9 mouse cellular contexts compared by ENCODE assay signal in genomic region chr4:129226441-129226963, GRCm38 (mm10). TPM values are rescaled to one million over a fixed set of nuclear protein-coding genes. Genes with fewer than 3 reads are reported as not detected.
DNase-seq lines count a peak whose midpoint lies in the region; ATAC-seq and TF ChIP-seq lines count a peak whose summit lies in the region.
"Had no signal": no experiment of that assay in that cellular context is flagged by ENCODE, and none has a peak within 500 bp of the region (broad histone marks: within the 10 kb centered on the region; RNA-seq: fewer than 3 reads in every experiment).

No protein-coding gene starts in this region.

- H3K9me3 ChIP-seq in lung, embryonic 16.5 days (ENCODE audit: control insufficient read depth, low read length) = no peaks in the 10 kb centered on the region
- H3K9me3 ChIP-seq in forebrain, embryonic 12.5 days = no peaks in the 10 kb centered on the region
- no peaks in the 10 kb centered on the region for H3K9me3 ChIP-seq in stomach, embryonic 15.5 days

- H3K4me1 ChIP-seq in lung, embryonic 16.5 days (replicated peaks; ENCODE audit: control insufficient read depth, insufficient read depth, low read length) = peaks cover 25% of the 10 kb centered on the region
- H3K4me1 ChIP-seq in lung, adult 2 months (ENCODE audit: control insufficient read depth, insufficient read depth, low read length) = no peaks in the 10 kb centered on the region
- H3K4me1 ChIP-seq in forebrain, embryonic 12.5 days = peaks cover 45% of the 10 kb centered on the region
- peaks cover 36% of the 10 kb centered on the region for H3K4me1 ChIP-seq in stomach, embryonic 15.5 days

- peak overlapping the region; percentile 50 for H3K4me2 ChIP-seq in lung, embryonic 16.5 days (ENCODE audit: low read depth, low read length)
- H3K4me2 ChIP-seq in forebrain, embryonic 12.5 days = peak overlapping the region; percentile 49
- peak overlapping the region; percentile 51 for H3K4me2 ChIP-seq in stomach, embryonic 15.5 days

- H3K9ac ChIP-seq in lung, embryonic 16.5 days (ENCODE audit: low read length) = peak overlapping the region; percentile 10
- peak overlapping the region; percentile 50 for H3K9ac ChIP-seq in forebrain, embryonic 12.5 days
- H3K9ac ChIP-seq in stomach, embryonic 15.5 days = no peak overlapping the region

- peak; percentile 49; the same call in 1 of the 2 replicates for ATAC-seq in lung, embryonic 16.5 days (ENCODE audit: low read depth)
- ATAC-seq in forebrain, embryonic 12.5 days (ENCODE audit: low FRiP score) = no peak
- ATAC-seq in stomach, embryonic 15.5 days (ENCODE audit: insufficient read depth, low FRiP score, low read depth) = no peak
- ATAC-seq: activated CD4-positive, CD25-positive, alpha-beta regulatory T cell, adult 4 months had no signal

- TF ChIP-seq POLR2A in lung, adult 2 months (IDR thresholded peaks at IDR 0.05; ENCODE audit: borderline replicate concordance, extremely low read depth, low read depth, low read length) = no peak

- H3K27ac ChIP-seq in lung, embryonic 16.5 days (ENCODE audit: low read length) = no peak overlapping the region
- H3K27ac ChIP-seq in forebrain, embryonic 12.5 days = no peak overlapping the region; the same call in 1 of the 2 replicates
- H3K27ac ChIP-seq in stomach, embryonic 15.5 days = 0 out of 2 replicates have a peak overlapping the region, but pooled peaks have one; percentile 26

- H3K27me3 ChIP-seq in lung, embryonic 16.5 days (ENCODE audit: control insufficient read depth, insufficient read depth, low read depth, low read length) = peaks cover 2% of the 10 kb centered on the region; the same call in 1 of the 2 replicates
- H3K27me3 ChIP-seq in forebrain, embryonic 12.5 days = peaks cover 37% of the 10 kb centered on the region
- no peaks in the 10 kb centered on the region; the same call in 1 of the 2 replicates for H3K27me3 ChIP-seq in stomach, embryonic 15.5 days (replicated peaks)

- TF ChIP-seq CTCF in lung, adult 2 months (IDR thresholded peaks at IDR 0.05; ENCODE audit: insufficient read depth, low read length) = no peak

- no peak overlapping the region for H3K4me3 ChIP-seq in lung, embryonic 16.5 days (ENCODE audit: low read length)
- H3K4me3 ChIP-seq in lung, adult 2 months (replicated peaks; ENCODE audit: extremely low read depth, low read depth, low read length) = no peak overlapping the region
- peak overlapping the region; percentile 34 for H3K4me3 ChIP-seq in forebrain, embryonic 12.5 days (replicated peaks)
- H3K4me3 ChIP-seq in stomach, embryonic 15.5 days (replicated peaks) = no peak overlapping the region

- WGBS in lung, embryonic 16.5 days = 23% methylated on average over 5 of the region's 5 CpGs
- WGBS in lung, adult 2 months = 39% methylated on average over 5 of the region's 5 CpGs
- 23% methylated on average over 5 of the region's 5 CpGs for WGBS in forebrain, embryonic 12.5 days
- WGBS in stomach, embryonic 15.5 days = 25% methylated on average over 5 of the region's 5 CpGs

- peaks cover 7% of the 10 kb centered on the region; the same call in 1 of the 2 replicates for H3K36me3 ChIP-seq in lung, embryonic 16.5 days (ENCODE audit: control insufficient read depth, insufficient read depth, low read length)
- H3K36me3 ChIP-seq in forebrain, embryonic 12.5 days (replicated peaks) = peaks cover 13% of the 10 kb centered on the region
- H3K36me3 ChIP-seq in stomach, embryonic 15.5 days = peaks cover 13% of the 10 kb centered on the region; the same call in 1 of the 2 replicates

- DNase-seq in lung, adult 2 months = no peak
- peak; percentile 73 for DNase-seq in kidney, postnatal 10 days
- DNase-seq in thymus, postnatal 0 days (ENCODE audit: low spot score) = no peak
- DNase-seq in urinary bladder, adult 18-20 months (ENCODE audit: low spot score in 2 of 2) = no peak
- no peak for DNase-seq in thymus, adult 18-20 months

RNA-seq across cellular contexts. Expression of gene C77080, which starts 34.7 kb away (rescaled TPM):
- 3.4 and 3.8 TPM in 2 replicates for polyA plus RNA-seq in lung, embryonic 16.5 days (2015; fragmentation: Nextera tagmentation; extraction: Ambion mirVana)
- 47.1 and 50.1 TPM in 2 replicates for polyA plus RNA-seq in lung, adult 2 months (2012; rRNA removed)
- polyA plus RNA-seq in forebrain, embryonic 12.5 days (2016; fragmentation: Nextera tagmentation; extraction: Ambion mirVana) = 4.4 and 4.7 TPM in 2 replicates
- polyA plus RNA-seq in stomach, embryonic 15.5 days (2015; fragmentation: Nextera tagmentation; extraction: Ambion mirVana) = 11.8 and 12.6 TPM in 2 replicates
- 3.3 and 3.6 TPM in 2 replicates for polyA plus RNA-seq in thymus, postnatal 0 days (2015; fragmentation: Nextera tagmentation; extraction: Ambion mirVana)

RNA-seq across cellular contexts. Expression of gene Yars, which starts 36.9 kb away (rescaled TPM):
- 58.5 and 61.2 TPM in 2 replicates for polyA plus RNA-seq in lung, embryonic 16.5 days (2015; fragmentation: Nextera tagmentation; extraction: Ambion mirVana)
- 9.0 and 15.4 TPM in 2 replicates for polyA plus RNA-seq in lung, adult 2 months (2012; rRNA removed)
- polyA plus RNA-seq in forebrain, embryonic 12.5 days (2016; fragmentation: Nextera tagmentation; extraction: Ambion mirVana) = 103 TPM in 2 replicates
- polyA plus RNA-seq in stomach, embryonic 15.5 days (2015; fragmentation: Nextera tagmentation; extraction: Ambion mirVana) = 72.3 and 80.0 TPM in 2 replicates
- 49.7 and 50.6 TPM in 2 replicates for polyA plus RNA-seq in thymus, postnatal 0 days (2015; fragmentation: Nextera tagmentation; extraction: Ambion mirVana)

RNA-seq across cellular contexts. Expression of gene S100pbp, which starts 37.0 kb away (rescaled TPM):
- polyA plus RNA-seq in lung, embryonic 16.5 days (2015; fragmentation: Nextera tagmentation; extraction: Ambion mirVana) = 15.4 and 15.8 TPM in 2 replicates
- polyA plus RNA-seq in lung, adult 2 months (2012; rRNA removed) = 8.5 and 10.5 TPM in 2 replicates
- 26.2 and 31.6 TPM in 2 replicates for polyA plus RNA-seq in forebrain, embryonic 12.5 days (2016; fragmentation: Nextera tagmentation; extraction: Ambion mirVana)
- polyA plus RNA-seq in stomach, embryonic 15.5 days (2015; fragmentation: Nextera tagmentation; extraction: Ambion mirVana) = 13.1 and 14.1 TPM in 2 replicates
- polyA plus RNA-seq in thymus, postnatal 0 days (2015; fragmentation: Nextera tagmentation; extraction: Ambion mirVana) = 17.0 TPM in 2 replicates
